Mouse (Mus musculus): Measurements from ENCODE around the gene Plekhf1.

The Plekhf1 gene
- long read RNA-seq, experiment 1, full-length matches to known transcripts: 4 of 4 reads
- long read RNA-seq, experiment 1, partial matches to known transcripts: 0 of 4 reads
- long read RNA-seq, experiment 1, other reads (novel, unspliced or antisense): 0 of 4 reads
- long read RNA-seq, experiment 2, full-length matches to known transcripts: 13 of 13 reads
- long read RNA-seq, experiment 2, partial matches to known transcripts: 0 of 13 reads
- long read RNA-seq, experiment 2, other reads (novel, unspliced or antisense): 0 of 13 reads

DNA sequence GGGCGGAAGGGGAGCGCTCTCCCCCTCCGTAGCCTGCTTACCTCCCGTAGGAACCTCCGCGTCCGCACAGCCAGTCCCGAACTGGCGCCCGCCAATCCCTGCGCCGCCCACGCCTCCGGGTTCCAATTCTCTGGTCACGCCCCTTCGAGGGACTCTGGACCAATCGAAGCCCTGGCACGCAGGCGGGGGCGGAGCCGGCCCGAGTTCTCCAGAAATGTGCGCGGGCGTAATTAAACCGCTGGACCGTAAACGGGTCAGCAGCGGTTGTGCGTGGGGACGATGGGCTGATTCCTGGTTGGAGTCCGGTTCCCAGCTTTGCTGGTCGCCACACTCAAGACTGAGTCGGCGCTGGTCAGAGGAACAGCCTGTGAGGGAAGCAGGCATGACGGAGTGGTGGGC lies at the start of gene Plekhf1:
Gene Plekhf1, minus strand, starts transcription at position 117 of the 399 bp plus-strand sequence.
- intact Hi-C loops (cut with DNase I): loop anchor here (5.0 kb wide), 1 partner anchor 39 kb away; no protein-coding TSS in a partner anchor

DNA sequence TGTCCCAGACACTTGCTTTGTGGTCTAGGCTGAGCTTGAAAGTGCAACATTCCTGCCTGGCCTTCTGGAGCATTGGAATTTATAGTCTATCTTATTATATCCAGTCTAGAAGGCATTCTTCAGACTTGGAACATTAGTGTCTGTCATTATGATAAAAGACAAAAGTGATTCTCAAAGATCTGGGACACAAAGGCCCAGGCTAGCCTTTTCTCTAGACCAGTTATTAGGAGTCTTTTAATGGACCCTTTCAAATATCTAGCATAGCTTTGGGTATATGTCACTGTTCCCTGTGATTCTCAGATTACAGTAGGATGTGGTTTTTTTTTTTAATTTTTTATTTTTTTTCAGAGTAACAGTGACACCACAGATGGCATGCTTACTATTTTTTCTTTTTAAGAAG lies 44.7 kb upstream of the Plekhf1 start:
- intact Hi-C loops (cut with DNase I): no loop called here

DNA sequence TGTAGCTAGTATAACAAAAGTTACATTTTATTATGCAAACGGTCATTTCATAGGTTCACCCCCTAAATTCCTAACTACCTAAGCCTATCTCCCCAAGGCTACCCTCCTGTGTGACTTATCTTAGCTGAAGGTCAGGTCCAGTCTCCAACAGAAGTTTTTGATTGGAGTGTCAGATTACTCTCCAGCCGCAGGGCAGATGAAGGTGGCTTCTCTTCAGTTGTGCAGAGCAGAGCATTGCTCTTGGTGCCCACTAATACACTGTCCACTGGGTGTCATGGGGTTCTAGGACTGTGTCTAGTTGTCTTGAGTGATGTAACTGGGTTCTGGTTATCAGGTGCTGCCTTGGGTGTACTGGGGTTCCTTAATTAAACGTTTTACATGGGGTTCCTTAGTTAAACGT lies 44.0 kb upstream of the Plekhf1 start:
- intact Hi-C loops (cut with DNase I): no loop called here

GRCm38 (mm10) chr7:38271511-38271811 lies 43.6 kb upstream of the Plekhf1 start:
- intact Hi-C loops (cut with DNase I): no loop called here

DNA sequence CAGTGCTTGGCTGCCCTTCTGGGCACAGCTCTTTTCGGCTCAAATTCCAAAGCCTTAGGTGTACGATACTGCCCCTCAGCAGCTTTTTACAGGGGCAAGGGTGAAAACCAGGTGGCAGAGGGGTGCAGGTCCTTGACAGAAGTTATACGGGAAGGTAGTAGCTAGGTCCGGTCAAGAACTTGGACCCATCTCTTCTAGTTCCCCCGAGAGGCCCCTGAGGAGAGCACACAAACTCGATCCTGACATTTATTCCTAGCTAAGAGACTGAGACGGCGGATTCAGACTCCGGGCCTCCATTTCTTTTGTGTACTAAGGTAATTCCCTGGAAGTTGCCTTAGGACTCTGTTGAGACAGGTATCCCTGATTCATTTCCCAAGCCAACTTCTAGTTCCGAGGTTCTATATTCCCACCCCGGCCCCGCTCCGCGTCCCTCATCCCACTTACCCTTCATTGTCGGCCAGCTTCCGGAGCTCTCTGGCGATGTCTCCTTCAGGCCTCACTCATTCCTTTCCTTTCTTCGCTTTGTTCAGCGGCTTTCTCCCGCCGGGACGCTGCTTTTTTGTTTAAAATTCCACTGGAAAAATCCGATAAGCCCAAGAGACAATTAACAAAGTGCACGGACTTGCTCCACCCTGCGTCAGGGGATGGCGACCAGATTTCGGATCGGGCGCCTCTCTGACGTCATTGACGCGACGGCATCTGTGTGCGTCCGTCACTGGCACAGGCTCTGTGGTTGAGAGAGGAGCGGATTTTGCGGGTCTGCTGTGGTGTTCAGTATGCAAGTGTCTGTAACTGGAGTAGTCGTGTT lies 43.1 kb upstream of the Plekhf1 start, which contains the start of gene Pop4:
Gene Pop4, minus strand, starts transcription at position 721 of the 808 bp plus-strand sequence.
- intact Hi-C loops (cut with DNase I): no loop called here

- intact Hi-C loops (cut with DNase I): loop anchor here (5.0 to 10.0 kb wide), 3 partner anchors 40 to 182 kb away; partner anchors contain the start of genes 1600014C10Rik and Plekhf1
These were observed 39.3 kb upstream of the Plekhf1 start for GRCm38 (mm10) chr7:38267006-38267680.

DNA sequence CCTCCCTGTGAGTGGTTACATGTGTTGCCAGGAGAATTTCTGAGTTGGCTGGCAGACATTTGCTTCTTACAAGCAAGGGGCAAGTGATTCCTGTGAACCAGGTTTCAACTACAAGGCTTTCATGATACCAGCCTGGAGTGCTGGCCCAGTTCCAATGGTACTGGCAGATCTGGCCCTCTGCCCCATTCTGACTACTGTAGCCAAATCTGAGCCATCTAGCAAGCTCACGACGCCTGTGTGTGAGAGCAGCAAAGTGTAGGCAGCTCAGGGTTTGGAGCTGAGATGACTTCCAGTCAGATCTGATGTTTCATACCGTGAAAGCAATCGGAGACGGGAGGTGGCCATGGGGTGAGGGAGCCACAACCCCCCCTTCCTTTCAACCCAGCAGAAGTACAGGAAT lies 34.6 kb upstream of the Plekhf1 start:
- intact Hi-C loops (cut with DNase I): loop anchor here (10.0 kb wide), 1 partner anchor 178 kb away; no protein-coding TSS in a partner anchor

- intact Hi-C loops (cut with DNase I): loop anchor here (10.0 kb wide), 1 partner anchor 175 kb away; no protein-coding TSS in a partner anchor
These were observed 31.8 kb upstream of the Plekhf1 start for GRCm38 (mm10) chr7:38259631-38260030.

GRCm38 (mm10) chr7:38253441-38253840 lies 25.6 kb upstream of the Plekhf1 start:
- intact Hi-C loops (cut with DNase I): no loop called here

GRCm38 (mm10) chr7:38251494-38252216 lies 23.8 kb upstream of the Plekhf1 start:
- intact Hi-C loops (cut with DNase I): no loop called here

DNA sequence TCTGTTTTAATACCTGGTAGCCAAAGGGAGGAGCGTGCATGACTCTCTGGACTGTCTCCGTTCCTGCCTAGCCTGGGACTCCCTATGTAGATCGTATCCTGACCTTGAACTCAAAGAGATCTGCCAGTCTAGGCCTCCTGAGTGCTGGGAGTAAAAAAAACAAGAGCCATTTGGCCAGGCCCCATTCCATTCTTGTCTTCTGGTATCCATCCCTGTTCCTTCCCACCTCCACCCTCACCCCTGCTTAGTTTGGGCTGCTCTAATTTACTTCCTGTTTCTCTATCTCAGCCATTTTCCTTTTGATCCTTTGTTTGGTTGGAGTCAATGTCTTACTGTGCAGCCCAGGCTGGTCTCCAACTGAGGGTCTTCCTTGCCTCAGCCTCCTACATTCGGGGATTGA lies 14.6 kb upstream of the Plekhf1 start:
- intact Hi-C loops (cut with DNase I): no loop called here

- intact Hi-C loops (cut with DNase I): no loop called here
These were observed 9.3 kb upstream of the Plekhf1 start for GRCm38 (mm10) chr7:38237140-38237539.

- intact Hi-C loops (cut with DNase I): no loop called here
These were observed 8.7 kb upstream of the Plekhf1 start for GRCm38 (mm10) chr7:38236400-38237105.

GRCm38 (mm10) chr7:38230285-38230684 lies 2.5 kb upstream of the Plekhf1 start:
- intact Hi-C loops (cut with DNase I): no loop called here

DNA sequence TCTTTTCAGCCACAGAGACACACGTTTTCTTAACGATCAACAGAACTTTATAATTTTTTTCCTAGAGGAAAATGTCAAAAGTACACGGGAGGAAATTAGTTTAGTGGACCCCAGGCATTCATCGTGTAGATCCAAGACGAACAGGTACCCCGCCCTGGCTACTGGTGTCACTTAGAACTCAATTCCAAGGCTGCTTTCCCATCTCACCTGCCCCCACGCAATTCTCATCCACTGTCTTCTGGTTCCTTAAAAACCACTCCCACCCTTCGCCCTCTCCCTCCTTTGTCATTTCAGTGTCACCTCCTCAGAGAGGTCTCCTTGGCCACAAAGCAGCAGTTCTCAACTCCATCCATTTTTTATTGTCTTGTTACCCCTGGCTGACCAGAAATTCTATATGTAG lies 513 bp upstream of the Plekhf1 start:
- intact Hi-C loops (cut with DNase I): loop anchor here (5.0 kb wide), 1 partner anchor 39 kb away; no protein-coding TSS in a partner anchor

DNA sequence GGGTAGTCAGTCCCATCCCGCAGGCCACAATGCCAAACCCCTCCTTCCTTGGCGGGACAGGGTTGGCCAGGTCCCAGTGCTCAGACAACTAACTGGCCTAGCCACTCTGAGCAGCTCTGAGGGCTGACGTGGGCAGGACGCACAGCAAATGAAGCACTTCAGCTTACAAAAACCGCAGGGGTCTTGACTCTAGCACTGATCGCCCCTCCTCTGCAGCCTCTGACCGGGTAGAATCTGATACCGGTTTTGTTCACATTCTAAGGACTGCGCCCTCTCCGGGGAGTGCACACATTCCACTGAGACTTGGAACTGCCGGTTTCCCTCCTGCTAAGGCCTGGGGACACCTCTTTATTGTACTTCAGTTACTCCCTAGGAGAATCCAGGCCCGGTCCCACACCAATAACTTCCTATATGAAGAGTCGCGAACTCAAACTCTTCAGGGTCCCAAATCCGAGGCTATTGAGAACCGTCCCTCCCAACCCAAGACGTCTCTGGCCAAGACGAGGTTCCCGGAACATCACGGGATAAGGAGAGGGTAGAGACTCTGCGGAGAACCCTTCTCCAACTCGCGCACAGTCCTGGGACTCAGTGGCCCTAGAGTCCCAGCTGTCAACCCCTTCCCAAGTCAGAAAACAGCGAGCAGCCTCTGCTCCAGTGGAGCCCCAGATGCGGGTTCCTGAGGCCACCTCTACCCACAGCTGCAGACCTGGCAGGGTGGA lies 476 bp downstream of the Plekhf1 start:
- intact Hi-C loops (cut with DNase I): loop anchor here (5.0 kb wide), 1 partner anchor 40 kb away; no protein-coding TSS in a partner anchor

GRCm38 (mm10) chr7:38226226-38226625 lies 1.6 kb downstream of the Plekhf1 start:
- intact Hi-C loops (cut with DNase I): loop anchor here (5.0 kb wide), 1 partner anchor 41 kb away; no protein-coding TSS in a partner anchor

GRCm38 (mm10) chr7:38224577-38225369 lies 3.0 kb downstream of the Plekhf1 start:
- intact Hi-C loops (cut with DNase I): loop anchor here (5.0 kb wide), 1 partner anchor 43 kb away; no protein-coding TSS in a partner anchor

GRCm38 (mm10) chr7:38220866-38221265 lies 7.0 kb downstream of the Plekhf1 start:
- intact Hi-C loops (cut with DNase I): no loop called here
